Mouse (Mus musculus) limb, embryonic 11.5 days (tissue): ENCODE measurements around the gene Fgfr2. TPM values are rescaled to one million over a fixed set of nuclear protein-coding genes. Genes with fewer than 3 reads are reported as not detected.

Source experiments
- ATAC-seq: fragments of 200-750 bp; cut with Nextera tagmentation; 2 replicates; pipeline ENCODE4 v1.8.0; 2017; ENCODE audit warnings: low read depth; ENCODE audit not compliant: insufficient number of reproducible peaks, low FRiP score, low TSS enrichment
- DNase-seq: peaks from one replicate; pipeline ENCODE4 v3.0.0-alpha.2; 2015; ENCODE audit warnings: low spot score
- H3K27ac ChIP-seq: fragments of 300-500 bp; sonication (generic); replicated peaks from 2 replicates; pipeline ENCODE4 v1.5.1; 2014; ENCODE audit warnings: low read depth, mild to moderate bottlenecking, low read length
- H3K27me3 ChIP-seq: fragments of 300-500 bp; sonication (generic); 2 replicates; pipeline ENCODE4 v1.6.1; 2014; ENCODE audit warnings: mild to moderate bottlenecking, low read length, mixed read lengths; ENCODE audit not compliant: control insufficient read depth, insufficient read depth
- H3K36me3 ChIP-seq: fragments of 300-500 bp; sonication (generic); 2 replicates; pipeline ENCODE4 v1.6.1; 2014; ENCODE audit warnings: mild to moderate bottlenecking, low read length, moderate library complexity, mixed read lengths; ENCODE audit not compliant: control insufficient read depth, insufficient read depth
- H3K4me1 ChIP-seq: fragments of 300-500 bp; sonication (generic); 2 replicates; pipeline ENCODE4 v1.6.1; 2014; ENCODE audit warnings: low read length, mixed read lengths; ENCODE audit not compliant: control insufficient read depth, insufficient read depth
- H3K4me2 ChIP-seq: fragments of 300-500 bp; sonication (generic); 2 replicates; pipeline ENCODE4 v1.6.1; 2014; ENCODE audit warnings: low read depth, mild to moderate bottlenecking, moderate library complexity; ENCODE audit not compliant: severe bottlenecking
- H3K4me3 ChIP-seq: fragments of 300-500 bp; sonication (generic); 2 replicates; pipeline ENCODE4 v1.5.1; 2014; ENCODE audit warnings: low read depth, low read length
- H3K9ac ChIP-seq: fragments of 300-500 bp; sonication (generic); 2 replicates; pipeline ENCODE4 v1.6.1; 2014; ENCODE audit warnings: mild to moderate bottlenecking, low read length
- H3K9me3 ChIP-seq: fragments of 300-500 bp; sonication (generic); 2 replicates; pipeline ENCODE4 v1.6.1; 2016; ENCODE audit warnings: low read length; ENCODE audit not compliant: control insufficient read depth
- WGBS: fragments of 180-500 bp; shearing (Covaris S2); extraction: QIAGEN DNeasy Blood & Tissue Kit; methylation state at CpG from one replicate; pipeline ENCODE4 v1.1.7; 2014; 5-methylcytosine and 5-hydroxymethylcytosine counted together
- polyA plus RNA-seq: library from polyadenylated mRNA; unstranded; fragments of >200 nt; fragmentation: Nextera tagmentation; extraction: Ambion mirVana; gene quantifications from 2 replicates; pipeline ENCODE4 v1.2.1, GENCODE M21; 2014

The Fgfr2 gene
- polyA plus RNA-seq, 1 experiment from 2014 or later: 60.1 TPM

GRCm38 (mm10) chr7:132306671-132307412, 816.3 kb downstream of the Fgfr2 start:
- Histone ChIP-seq H3K27ac (no peak overlapping the region), H3K9me3 (no peaks in the 10 kb centered on the region), H3K4me1 (no peaks in the 10 kb centered on the region), H3K4me3 (no peak overlapping the region), H3K36me3 (no peaks in the 10 kb centered on the region), H3K9ac (no peak overlapping the region), H3K27me3 (no peaks in the 10 kb centered on the region), H3K4me2 (no peak overlapping the region)
- ATAC-seq (no peak), DNase-seq (no peak)
- 97% methylated on average over 8 of the region's 8 CpGs for WGBS

GRCm38 (mm10) chr7:132305492-132306375, 817.4 kb downstream of the Fgfr2 start:
- no peak overlapping the region for H3K9ac ChIP-seq
- WGBS: 91% methylated on average over 5 of the region's 5 CpGs
- no peak overlapping the region for H3K4me2 ChIP-seq
- H3K27me3 ChIP-seq: no peaks in the 10 kb centered on the region
- no peak overlapping the region for H3K27ac ChIP-seq
- no peak for DNase-seq
- H3K9me3 ChIP-seq: no peaks in the 10 kb centered on the region
- no peak for ATAC-seq
- H3K36me3 ChIP-seq: no peaks in the 10 kb centered on the region
- H3K4me3 ChIP-seq: no peak overlapping the region
- no peaks in the 10 kb centered on the region for H3K4me1 ChIP-seq

GRCm38 (mm10) chr7:132304424-132305085, 818.6 kb downstream of the Fgfr2 start:
- 78% methylated on average over 8 of the region's 8 CpGs for WGBS
- ATAC-seq: no peak
- H3K27ac ChIP-seq: no peak overlapping the region
- H3K4me3 ChIP-seq: no peak overlapping the region
- no peak overlapping the region for H3K4me2 ChIP-seq
- H3K36me3 ChIP-seq: no peaks in the 10 kb centered on the region
- H3K9ac ChIP-seq: no peak overlapping the region
- H3K27me3 ChIP-seq: no peaks in the 10 kb centered on the region
- no peak for DNase-seq
- no peaks in the 10 kb centered on the region for H3K9me3 ChIP-seq
- H3K4me1 ChIP-seq: peaks cover 7% of the 10 kb centered on the region

- ATAC-seq: no peak
- DNase-seq: no peak
- Histone ChIP-seq H3K4me2 (no peak overlapping the region), H3K27me3 (no peaks in the 10 kb centered on the region), H3K9ac (no peak overlapping the region), H3K9me3 (no peaks in the 10 kb centered on the region), H3K27ac (no peak overlapping the region), H3K4me1 (peaks cover 12% of the 10 kb centered on the region), H3K36me3 (no peaks in the 10 kb centered on the region), H3K4me3 (no peak overlapping the region)
- 77% methylated on average over 7 of the region's 7 CpGs for WGBS
Observed at GRCm38 (mm10) chr7:132303988-132304387, 819.2 kb downstream of the Fgfr2 start.

GRCm38 (mm10) chr7:132302508-132303241, 820.5 kb downstream of the Fgfr2 start:
- H3K27ac ChIP-seq: no peak overlapping the region
- ATAC-seq: no peak
- peaks cover 12% of the 10 kb centered on the region for H3K4me1 ChIP-seq
- no peak overlapping the region for H3K4me2 ChIP-seq
- H3K4me3 ChIP-seq: no peak overlapping the region
- H3K27me3 ChIP-seq: no peaks in the 10 kb centered on the region
- 80% methylated on average over 8 of the region's 8 CpGs for WGBS
- H3K36me3 ChIP-seq: no peaks in the 10 kb centered on the region
- no peak for DNase-seq
- H3K9ac ChIP-seq: no peak overlapping the region
- no peaks in the 10 kb centered on the region for H3K9me3 ChIP-seq

- WGBS: 12% methylated on average over 5 of the region's 5 CpGs
- Histone ChIP-seq H3K9ac (no peak overlapping the region), H3K9me3 (no peaks in the 10 kb centered on the region), H3K27me3 (no peaks in the 10 kb centered on the region), H3K4me1 (peaks cover 14% of the 10 kb centered on the region), H3K27ac (no peak overlapping the region), H3K4me2 (no peak overlapping the region), H3K36me3 (no peaks in the 10 kb centered on the region), H3K4me3 (no peak overlapping the region)
- DNase-seq (peak; percentile 29), ATAC-seq (no peak)
Observed at GRCm38 (mm10) chr7:132299661-132300210, 823.4 kb downstream of the Fgfr2 start.

- no peak for DNase-seq
- no peak overlapping the region for H3K4me3 ChIP-seq
- no peaks in the 10 kb centered on the region for H3K27me3 ChIP-seq
- peaks cover 20% of the 10 kb centered on the region for H3K4me1 ChIP-seq
- no peak overlapping the region for H3K9ac ChIP-seq
- WGBS: 41% methylated on average over 7 of the region's 7 CpGs
- no peaks in the 10 kb centered on the region for H3K36me3 ChIP-seq
- ATAC-seq: no peak
- H3K4me2 ChIP-seq: no peak overlapping the region
- H3K27ac ChIP-seq: no peak overlapping the region
- no peaks in the 10 kb centered on the region for H3K9me3 ChIP-seq
Observed at GRCm38 (mm10) chr7:132298412-132298990, 824.6 kb downstream of the Fgfr2 start.
